Mouse (Mus musculus) small intestine, adult 2 months (tissue): ENCODE data around the gene Tubg1. TPM values are rescaled to one million over a fixed set of nuclear protein-coding genes. Genes with fewer than 3 reads are reported as not detected.
A peak's percentile ranks its signal among the peaks of the same experiment; 100 is the strongest.

Source experiments
- H3K27ac ChIP-seq: fragments of 200-500 bp; 2 replicates; pipeline ENCODE4 v1.5.1; 2012; ENCODE audit warnings: low read depth, low read length, control low read depth, inconsistent platforms; ENCODE audit not compliant: insufficient read depth
- H3K27me3 ChIP-seq: fragments of 200-500 bp; 2 replicates; pipeline ENCODE4 v1.6.1; 2012; ENCODE audit warnings: mild to moderate bottlenecking, moderate library complexity, low read length, inconsistent platforms; ENCODE audit not compliant: control insufficient read depth, insufficient read depth
- H3K36me3 ChIP-seq: fragments of 200-500 bp; 2 replicates; pipeline ENCODE4 v1.6.1; 2012; ENCODE audit warnings: mild to moderate bottlenecking, low read length, control low read depth, inconsistent platforms; ENCODE audit not compliant: control insufficient read depth, insufficient read depth
- H3K4me1 ChIP-seq: fragments of 200-500 bp; 2 replicates; pipeline ENCODE4 v1.6.1; 2012; ENCODE audit warnings: low read length, inconsistent platforms, mixed read lengths; ENCODE audit not compliant: control insufficient read depth, insufficient read depth, insufficient read length
- H3K4me3 ChIP-seq: fragments of 200-500 bp; 2 replicates; pipeline ENCODE4 v1.5.1; 2012; ENCODE audit warnings: low read depth, mild to moderate bottlenecking, control low read depth, inconsistent platforms, low read length, moderate library complexity
- CTCF ChIP-seq: fragments of 200-500 bp; IDR thresholded peaks from 2 replicates; pipeline ENCODE4 v1.5.1; 2012; ENCODE audit warnings: low read depth, mild to moderate bottlenecking, control low read depth, inconsistent platforms, low read length, moderate library complexity, mixed read lengths; ENCODE audit not compliant: insufficient replicate concordance, insufficient read length; ENCODE audit errors: extremely low read depth
- POLR2A ChIP-seq: fragments of 200-500 bp; IDR thresholded peaks from 2 replicates; pipeline ENCODE4 v1.6.1; 2012; ENCODE audit warnings: low read depth, mild to moderate bottlenecking, control low read depth, inconsistent platforms, low read length, moderate library complexity
- WGBS: fragments of 180-500 bp; shearing (Covaris S2); methylation state at CpG from one replicate; pipeline ENCODE4 v1.1.7; 2018; 5-methylcytosine and 5-hydroxymethylcytosine counted together
- polyA plus RNA-seq: library from polyadenylated mRNA; depleted of rRNA; stranded (reverse); fragments of >200 nt; gene quantifications from 2 replicates; pipeline ENCODE4 v1.2.3, GENCODE M21; 2012

The Tubg1 gene
- polyA plus RNA-seq, 1 experiment = 16.2 TPM

DNA sequence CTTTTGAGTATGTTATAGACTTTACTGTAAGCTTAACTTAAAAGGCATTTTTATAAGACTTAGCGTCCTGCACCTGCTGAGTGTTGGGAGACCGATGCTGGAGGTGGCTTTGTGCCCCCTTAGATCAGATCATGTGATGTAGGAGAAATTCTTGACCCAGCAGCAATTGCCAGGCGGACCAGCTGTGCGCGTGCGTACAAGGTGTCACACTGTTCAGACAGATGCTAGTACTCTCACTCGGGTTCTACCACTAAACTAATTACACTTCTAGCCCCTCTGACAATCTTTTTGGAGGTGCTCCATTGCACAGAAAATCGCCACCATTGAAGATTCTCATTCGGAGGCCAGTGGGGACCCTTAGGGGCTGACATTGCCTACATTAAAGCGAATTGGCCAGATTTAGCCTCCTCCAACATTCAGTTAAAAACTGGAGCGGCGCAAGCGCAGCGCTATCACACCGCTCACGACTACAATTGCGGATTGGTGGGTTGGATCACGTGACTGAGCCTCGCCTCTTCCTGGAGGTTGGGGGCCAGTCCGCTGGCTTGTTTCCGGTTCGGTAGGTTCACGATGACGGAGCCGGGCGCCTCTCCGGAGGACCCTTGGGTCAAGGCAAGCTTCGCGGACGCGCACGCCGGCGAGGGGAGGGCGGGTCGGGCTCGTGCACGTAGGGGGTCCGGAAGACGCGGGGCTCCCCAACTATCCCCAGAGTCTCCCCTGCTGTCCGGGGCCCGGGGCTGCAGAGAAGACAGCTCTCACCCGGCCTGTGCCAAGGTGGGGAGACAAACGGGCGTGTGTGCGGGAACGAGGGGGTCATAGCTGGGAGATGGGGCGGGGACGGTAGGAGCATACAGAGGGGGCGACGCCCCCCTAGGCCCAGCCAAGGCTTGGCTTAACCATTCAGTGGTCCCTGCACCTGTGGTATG lies 32.7 kb upstream of the Tubg1 start, which contains the start of gene Mlx:
TSS of gene Mlx (plus strand) at position 522 of the 926 bp plus-strand sequence.
- Histone ChIP-seq H3K27me3 (no peaks in the 10 kb centered on the region), H3K36me3 (peaks cover 35% of the 10 kb centered on the region), H3K4me1 (peaks cover 27% of the 10 kb centered on the region), H3K4me3 (peak within 1 kb of the TSS; percentile 74), H3K27ac (peak within 1 kb of the TSS; percentile 94)
- TF ChIP-seq POLR2A = peak; percentile 82
- TF ChIP-seq CTCF = no peak
- WGBS = 2% methylated on average over 49 of the region's 52 CpGs

GRCm38 (mm10) chr11:101087682-101088055 lies 32.1 kb upstream of the Tubg1 start:
- Histone ChIP-seq H3K36me3 (peaks cover 42% of the 10 kb centered on the region), H3K4me1 (peaks cover 27% of the 10 kb centered on the region), H3K4me3 (peak overlapping the region; percentile 74), H3K27ac (peak overlapping the region; percentile 94), H3K27me3 (no peaks in the 10 kb centered on the region)
- TF ChIP-seq POLR2A (peak; percentile 92), CTCF (no peak)
- WGBS = 3% methylated on average over 8 of the region's 8 CpGs

DNA sequence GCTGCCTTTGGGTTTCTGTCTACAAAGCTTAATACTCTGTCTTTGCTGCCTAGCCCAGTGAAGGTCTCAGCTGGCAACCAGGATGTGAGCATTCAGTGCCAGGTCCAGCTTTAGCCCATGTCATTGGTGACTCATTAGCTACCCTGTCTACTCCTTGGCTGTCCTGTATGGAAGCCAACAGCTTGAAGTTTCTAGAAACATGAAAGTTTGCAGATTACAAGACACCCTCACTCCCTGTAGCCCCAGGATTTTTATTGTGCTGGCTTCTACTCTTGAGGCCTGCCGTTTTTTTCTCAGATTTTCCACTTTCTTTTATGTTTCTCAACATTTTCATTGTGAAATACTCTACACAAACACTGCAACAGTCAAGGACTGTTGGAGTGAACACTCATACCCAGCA lies 29.8 kb upstream of the Tubg1 start:
- 86% methylated on average over 1 of the region's 1 CpGs for WGBS
- Histone ChIP-seq H3K4me1 (peaks cover 19% of the 10 kb centered on the region), H3K4me3 (no peak overlapping the region), H3K36me3 (peaks cover 49% of the 10 kb centered on the region), H3K27ac (no peak overlapping the region), H3K27me3 (no peaks in the 10 kb centered on the region)
- no peak for TF ChIP-seq CTCF
- TF ChIP-seq POLR2A = no peak

GRCm38 (mm10) chr11:101094930-101095313 lies 24.8 kb upstream of the Tubg1 start:
- Histone ChIP-seq H3K4me1 (no peaks in the 10 kb centered on the region), H3K27ac (no peak overlapping the region), H3K27me3 (no peaks in the 10 kb centered on the region), H3K4me3 (peak overlapping the region; percentile 88), H3K36me3 (peaks cover 61% of the 10 kb centered on the region)
- WGBS = under 1% methylated on average over 18 of the region's 18 CpGs
- TF ChIP-seq POLR2A = no peak
- TF ChIP-seq CTCF = no peak

- 1% methylated on average over 43 of the region's 43 CpGs for WGBS
- Histone ChIP-seq H3K4me1 (no peaks in the 10 kb centered on the region), H3K27me3 (no peaks in the 10 kb centered on the region), H3K4me3 (peak within 1 kb of the TSS; percentile 88), H3K27ac (peak within 1 kb of the TSS; percentile 99), H3K36me3 (peaks cover 60% of the 10 kb centered on the region)
- TF ChIP-seq CTCF = peak; percentile 87; the same call in 1 of the 2 replicates
- peak; percentile 70 for TF ChIP-seq POLR2A
Observed at GRCm38 (mm10) chr11:101095314-101096024, 24.3 kb upstream of the Tubg1 start, which contains the start of gene Psmc3ip. Gene Psmc3ip, minus strand, starts transcription at chr11:101095436.

GRCm38 (mm10) chr11:101098231-101098630 lies 21.5 kb upstream of the Tubg1 start:
- H3K27me3 ChIP-seq = no peaks in the 10 kb centered on the region
- peaks cover 56% of the 10 kb centered on the region for H3K36me3 ChIP-seq
- no peak overlapping the region for H3K4me3 ChIP-seq
- H3K27ac ChIP-seq = no peak overlapping the region
- no peaks in the 10 kb centered on the region for H3K4me1 ChIP-seq
- no peak for TF ChIP-seq POLR2A
- TF ChIP-seq CTCF = no peak
- 91% methylated on average over 8 of the region's 8 CpGs for WGBS

DNA sequence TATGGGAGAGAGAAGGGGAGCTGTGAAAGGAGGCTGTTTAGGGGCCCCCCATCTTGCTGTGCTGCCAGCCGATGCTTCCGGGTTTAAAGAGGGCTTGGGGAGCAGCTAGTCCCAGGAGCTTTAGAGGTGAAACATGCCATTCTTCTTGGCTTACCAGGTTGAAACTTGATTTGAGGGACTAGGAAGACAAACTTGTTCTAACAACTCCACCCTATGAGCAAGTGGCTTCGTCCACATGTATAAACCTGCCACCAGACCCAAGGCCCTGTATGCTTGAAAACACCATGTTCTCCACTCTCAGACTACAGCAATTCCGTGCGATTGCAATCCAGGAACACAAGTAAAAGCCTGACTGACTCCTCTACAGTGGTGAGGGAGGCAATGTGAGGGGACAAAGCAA lies 16.7 kb upstream of the Tubg1 start:
- Histone ChIP-seq H3K27me3 (no peaks in the 10 kb centered on the region), H3K27ac (no peak overlapping the region), H3K4me3 (no peak overlapping the region), H3K36me3 (peaks cover 60% of the 10 kb centered on the region), H3K4me1 (no peaks in the 10 kb centered on the region)
- 89% methylated on average over 5 of the region's 5 CpGs for whole genome bisulfite sequencing
- TF ChIP-seq POLR2A (no peak), CTCF (no peak)
